Mouse (Mus musculus): ENCODE data around the gene Pax9.

The Pax9 gene

GRCm38 (mm10) chr12:56691427-56692079, at the start of gene Pax9:
Gene Pax9 (plus strand): TSS chr12:56691767.
- no peak for DNase-seq

GRCm38 (mm10) chr12:56669451-56670122, 22.0 kb upstream of the Pax9 start:
- no peak for DNase-seq

- no peak for DNase-seq
Observed at GRCm38 (mm10) chr12:56670795-56671194, 20.8 kb upstream of the Pax9 start.

GRCm38 (mm10) chr12:56674726-56675125, 16.8 kb upstream of the Pax9 start:
- DNase-seq = no peak

- DNase-seq = no peak
Observed at GRCm38 (mm10) chr12:56677620-56678019, 13.9 kb upstream of the Pax9 start.

- no peak for DNase-seq
Observed at GRCm38 (mm10) chr12:56681096-56681811, 10.3 kb upstream of the Pax9 start.

- DNase-seq = no peak
Observed at GRCm38 (mm10) chr12:56687640-56688481, 3.7 kb upstream of the Pax9 start.

- DNase-seq = no peak
Observed at GRCm38 (mm10) chr12:56688482-56688840, 3.1 kb upstream of the Pax9 start.

- DNase-seq = no peak
Observed at GRCm38 (mm10) chr12:56688920-56689319, 2.6 kb upstream of the Pax9 start.

GRCm38 (mm10) chr12:56689331-56689730, 2.2 kb upstream of the Pax9 start:
- no peak for DNase-seq

GRCm38 (mm10) chr12:56689736-56690135, 1.8 kb upstream of the Pax9 start:
- DNase-seq = no peak

- no peak for DNase-seq
Observed at GRCm38 (mm10) chr12:56690366-56690765, 1.2 kb upstream of the Pax9 start.

- DNase-seq = no peak
Observed at GRCm38 (mm10) chr12:56691001-56691400, 566 bp upstream of the Pax9 start.

GRCm38 (mm10) chr12:56692536-56692935, 969 bp downstream of the Pax9 start:
- no peak for DNase-seq

GRCm38 (mm10) chr12:56693411-56694098, 2.0 kb downstream of the Pax9 start:
- no peak for DNase-seq

- no peak for DNase-seq
Observed at GRCm38 (mm10) chr12:56694361-56694760, 2.8 kb downstream of the Pax9 start.

GRCm38 (mm10) chr12:56694936-56695335, 3.4 kb downstream of the Pax9 start:
- DNase-seq = no peak

GRCm38 (mm10) chr12:56695358-56696173, 4.0 kb downstream of the Pax9 start:
- DNase-seq = no peak

GRCm38 (mm10) chr12:56696174-56697010, 4.8 kb downstream of the Pax9 start:
- DNase-seq = no peak

- DNase-seq = no peak
Observed at GRCm38 (mm10) chr12:56697011-56697740, 5.6 kb downstream of the Pax9 start.

Measured in right cerebral cortex, postnatal 4 days (tissue).